Mouse (Mus musculus) lung, postnatal 0 days (tissue): Measurements from ENCODE around the gene Tyms. TPM values are rescaled to one million over a fixed set of nuclear protein-coding genes. Genes with fewer than 3 reads are reported as not detected.
A peak's percentile ranks its signal among the peaks of the same experiment; 100 is the strongest.

Source experiments
- ATAC-seq: fragments of 200-750 bp; cut with Nextera tagmentation; 2 replicates; pipeline ENCODE4 v1.8.0; 2017; ENCODE audit warnings: moderate library complexity
- DNase-seq: peaks from one replicate; pipeline ENCODE4 v3.0.0-alpha.2; 2016; ENCODE audit warnings: low spot score
- H3K27ac ChIP-seq: fragments of 300-500 bp; sonication (generic); 2 replicates; pipeline ENCODE4 v1.5.1; 2014; ENCODE audit warnings: antibody characterized with exemption, mild to moderate bottlenecking, low read length, mixed read lengths
- H3K27me3 ChIP-seq: fragments of 300-500 bp; sonication (generic); replicated peaks from 2 replicates; pipeline ENCODE4 v1.6.1; 2014; ENCODE audit warnings: low read length, mixed read lengths; ENCODE audit not compliant: insufficient read depth
- H3K36me3 ChIP-seq: fragments of 300-500 bp; sonication (generic); 2 replicates; pipeline ENCODE4 v1.6.1; 2014; ENCODE audit warnings: low read length, mixed read lengths; ENCODE audit not compliant: insufficient read depth
- H3K4me1 ChIP-seq: fragments of 300-500 bp; sonication (generic); 2 replicates; pipeline ENCODE4 v1.6.1; 2014; ENCODE audit warnings: antibody characterized with exemption, low read depth, low read length, mixed read lengths; ENCODE audit not compliant: insufficient read depth
- H3K4me2 ChIP-seq: fragments of 300-500 bp; sonication (generic); replicated peaks from 2 replicates; pipeline ENCODE4 v1.6.1; 2014; ENCODE audit warnings: low read depth, mild to moderate bottlenecking, low read length, moderate library complexity, mixed read lengths
- H3K4me3 ChIP-seq: fragments of 300-500 bp; sonication (generic); 2 replicates; pipeline ENCODE4 v1.5.1; 2014; ENCODE audit warnings: low read depth, low read length
- H3K9ac ChIP-seq: fragments of 300-500 bp; sonication (generic); replicated peaks from 2 replicates; pipeline ENCODE4 v1.6.1; 2014; ENCODE audit warnings: low read depth, mild to moderate bottlenecking
- H3K9me3 ChIP-seq: fragments of 300-500 bp; sonication (generic); 2 replicates; pipeline ENCODE4 v1.6.1; 2016; ENCODE audit warnings: low read length, mixed read lengths
- CTCF ChIP-seq: IDR thresholded peaks from 2 replicates; pipeline ENCODE4 v1.5.1; 2016; ENCODE audit warnings: antibody characterized with exemption, mild to moderate bottlenecking
- EP300 ChIP-seq: IDR thresholded peaks from 2 replicates; pipeline ENCODE4 v1.6.1; 2016; ENCODE audit warnings: antibody characterized with exemption, mild to moderate bottlenecking, control low read depth
- WGBS: fragments of 180-500 bp; shearing (Covaris S2); extraction: QIAGEN DNeasy Blood & Tissue Kit; methylation state at CpG from one replicate; pipeline ENCODE4 v1.1.7; 2014; 5-methylcytosine and 5-hydroxymethylcytosine counted together
- polyA plus RNA-seq: library from polyadenylated mRNA; unstranded; fragments of >200 nt; fragmentation: Nextera tagmentation; extraction: Ambion mirVana; gene quantifications from 2 replicates; pipeline ENCODE4 v1.2.1, GENCODE M21; 2015

The Tyms gene
- polyA plus RNA-seq, 1 experiment from 2014 or later = 37.3 TPM

DNA sequence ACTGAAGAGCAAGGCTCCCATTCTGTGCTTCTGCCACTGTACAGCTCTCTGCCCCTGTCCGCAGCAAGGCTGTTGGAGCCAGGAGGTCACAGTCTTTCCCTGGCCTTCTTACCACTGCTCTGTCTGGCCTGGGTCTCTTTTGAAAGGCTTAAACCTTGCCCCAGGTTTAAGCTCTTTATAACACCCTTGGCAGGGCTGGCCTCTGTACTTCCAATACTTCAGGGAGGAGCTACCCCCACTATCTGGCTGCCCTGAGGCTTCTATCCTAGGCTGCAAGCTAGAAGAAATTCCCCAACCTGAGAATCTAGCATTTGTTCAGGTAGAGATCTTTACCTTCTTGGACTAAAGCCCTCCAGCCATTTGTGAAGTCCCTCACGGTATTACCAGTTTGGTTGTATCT, 36.5 kb upstream of the Tyms start:
- ATAC-seq (no peak), DNase-seq (no peak)
- Histone ChIP-seq H3K4me2 (no peak overlapping the region), H3K9ac (no peak overlapping the region), H3K27ac (no peak overlapping the region), H3K4me1 (peaks cover 7% of the 10 kb centered on the region; the same call in 1 of the 2 replicates), H3K9me3 (no peaks in the 10 kb centered on the region), H3K36me3 (no peaks in the 10 kb centered on the region), H3K4me3 (no peak overlapping the region), H3K27me3 (peaks cover 44% of the 10 kb centered on the region)
- WGBS = 64% methylated on average over 2 of the region's 2 CpGs
- TF ChIP-seq CTCF (no peak), EP300 (no peak)

DNA sequence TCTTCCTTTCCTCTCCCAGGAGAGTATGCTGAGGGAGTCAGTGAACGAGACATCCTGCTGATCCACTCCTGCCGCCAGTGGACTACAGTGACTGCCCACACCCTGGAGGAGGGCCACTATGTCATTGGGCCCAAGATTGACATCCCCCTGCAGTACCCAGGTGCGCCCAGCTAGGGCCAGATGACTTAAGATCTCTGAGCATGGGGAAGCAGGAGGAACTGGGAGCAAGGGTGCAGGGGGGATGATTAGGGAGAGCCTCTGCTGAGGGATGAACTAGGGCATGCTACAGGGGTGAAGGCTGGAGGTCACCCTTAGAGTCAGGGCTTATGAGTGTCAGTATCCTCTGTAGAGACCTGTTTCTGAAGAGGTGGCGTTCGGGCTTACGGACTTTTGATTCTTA, 34.8 kb upstream of the Tyms start:
- TF ChIP-seq EP300 = no peak
- no peak for TF ChIP-seq CTCF
- H3K27me3 ChIP-seq = peaks cover 41% of the 10 kb centered on the region

DNA sequence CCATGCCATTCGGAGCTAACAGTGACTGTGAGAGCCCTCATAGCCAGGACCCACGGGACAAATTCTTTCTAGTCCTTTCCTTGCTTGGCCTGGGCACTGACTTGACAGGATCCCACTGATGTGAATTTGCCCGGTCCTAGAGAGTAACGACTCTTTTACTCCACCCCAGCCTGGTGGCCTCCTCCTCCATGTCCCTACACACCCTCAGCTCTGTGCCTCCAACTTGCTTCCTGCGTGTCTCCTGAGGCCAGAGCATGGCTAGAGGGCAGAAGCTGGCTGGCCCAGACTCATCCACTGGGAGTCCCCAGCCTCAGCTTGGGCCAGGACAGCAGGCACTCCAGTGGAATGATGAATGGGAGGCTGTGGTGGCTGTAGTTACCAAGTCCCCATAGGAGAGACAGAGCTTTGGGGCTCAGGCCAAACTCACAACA, 34.2 kb upstream of the Tyms start:
- no peak for TF ChIP-seq CTCF
- no peak for TF ChIP-seq EP300
- Histone ChIP-seq H3K4me3 (no peak overlapping the region), H3K27ac (no peak overlapping the region), H3K4me2 (no peak overlapping the region), H3K9ac (no peak overlapping the region), H3K4me1 (peaks cover 9% of the 10 kb centered on the region; the same call in 1 of the 2 replicates), H3K9me3 (no peaks in the 10 kb centered on the region), H3K27me3 (peaks cover 36% of the 10 kb centered on the region), H3K36me3 (no peaks in the 10 kb centered on the region)
- ATAC-seq (no peak), DNase-seq (no peak)
- WGBS = 18% methylated on average over 5 of the region's 5 CpGs

More for the DNA sequence above, 34.8 kb upstream of the Tyms start:
- Histone ChIP-seq H3K27ac (no peak overlapping the region), H3K9me3 (no peaks in the 10 kb centered on the region), H3K36me3 (no peaks in the 10 kb centered on the region), H3K4me3 (no peak overlapping the region), H3K4me2 (no peak overlapping the region), H3K9ac (no peak overlapping the region), H3K4me1 (peaks cover 9% of the 10 kb centered on the region; the same call in 1 of the 2 replicates)
- no peak for DNase-seq
- no peak for ATAC-seq
- WGBS = 81% methylated on average over 6 of the region's 6 CpGs

DNA sequence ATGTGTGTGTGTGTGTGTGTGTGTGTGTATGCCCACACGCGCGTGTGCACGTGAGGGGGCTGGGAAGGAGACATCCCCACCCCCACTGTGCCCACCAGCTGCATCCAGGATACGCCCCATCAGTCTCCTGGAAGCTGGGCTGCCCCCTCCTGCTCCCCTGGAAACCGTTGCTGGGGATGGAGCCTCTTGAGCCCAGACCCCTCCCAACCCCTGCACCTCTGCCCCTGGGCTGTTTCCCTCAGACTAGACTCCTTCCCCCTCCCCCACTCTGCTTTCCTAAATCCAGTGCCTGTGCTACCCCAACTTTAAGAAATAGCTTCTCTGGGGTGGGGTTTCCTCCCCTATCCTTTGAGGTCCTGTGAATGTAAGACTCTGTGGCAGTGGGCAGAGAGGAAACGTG, 33.8 kb upstream of the Tyms start:
- Histone ChIP-seq H3K4me1 (peaks cover 9% of the 10 kb centered on the region; the same call in 1 of the 2 replicates), H3K4me2 (no peak overlapping the region), H3K36me3 (no peaks in the 10 kb centered on the region), H3K27me3 (peaks cover 34% of the 10 kb centered on the region), H3K4me3 (no peak overlapping the region), H3K9ac (no peak overlapping the region), H3K9me3 (no peaks in the 10 kb centered on the region), H3K27ac (no peak overlapping the region)
- WGBS = 12% methylated on average over 7 of the region's 7 CpGs
- DNase-seq (no peak), ATAC-seq (no peak)
- TF ChIP-seq EP300 (no peak), CTCF (no peak)

DNA sequence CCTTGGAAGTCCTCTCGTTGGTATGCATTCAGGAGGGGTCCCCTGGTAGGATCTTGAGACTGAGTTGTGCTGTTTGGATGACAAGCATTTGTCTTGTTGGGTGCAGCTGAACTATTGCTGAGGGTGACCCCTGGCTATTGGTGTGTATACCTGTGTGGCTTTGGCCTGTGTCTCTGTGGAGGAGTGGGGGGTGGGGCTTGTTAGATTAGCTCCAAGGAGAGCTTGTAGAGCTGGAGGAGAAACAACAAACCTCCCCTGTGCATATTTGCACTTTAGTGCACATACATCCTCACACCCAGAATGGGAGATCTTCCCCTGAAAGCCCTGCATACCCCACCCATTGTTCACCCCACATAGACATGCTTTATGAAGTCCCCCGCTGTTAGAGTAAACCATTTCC, 33.3 kb upstream of the Tyms start:
- no peak overlapping the region for H3K27ac ChIP-seq
- no peaks in the 10 kb centered on the region for H3K36me3 ChIP-seq
- no peak for TF ChIP-seq CTCF
- TF ChIP-seq EP300 = no peak
- H3K27me3 ChIP-seq = peaks cover 34% of the 10 kb centered on the region
- H3K9ac ChIP-seq = no peak overlapping the region
- no peak overlapping the region for H3K4me2 ChIP-seq
- ATAC-seq = no peak
- no peaks in the 10 kb centered on the region for H3K9me3 ChIP-seq
- no peak for DNase-seq
- no peak overlapping the region for H3K4me3 ChIP-seq
- WGBS = 29% methylated on average over 2 of the region's 2 CpGs
- H3K4me1 ChIP-seq = peaks cover 9% of the 10 kb centered on the region; the same call in 1 of the 2 replicates

DNA sequence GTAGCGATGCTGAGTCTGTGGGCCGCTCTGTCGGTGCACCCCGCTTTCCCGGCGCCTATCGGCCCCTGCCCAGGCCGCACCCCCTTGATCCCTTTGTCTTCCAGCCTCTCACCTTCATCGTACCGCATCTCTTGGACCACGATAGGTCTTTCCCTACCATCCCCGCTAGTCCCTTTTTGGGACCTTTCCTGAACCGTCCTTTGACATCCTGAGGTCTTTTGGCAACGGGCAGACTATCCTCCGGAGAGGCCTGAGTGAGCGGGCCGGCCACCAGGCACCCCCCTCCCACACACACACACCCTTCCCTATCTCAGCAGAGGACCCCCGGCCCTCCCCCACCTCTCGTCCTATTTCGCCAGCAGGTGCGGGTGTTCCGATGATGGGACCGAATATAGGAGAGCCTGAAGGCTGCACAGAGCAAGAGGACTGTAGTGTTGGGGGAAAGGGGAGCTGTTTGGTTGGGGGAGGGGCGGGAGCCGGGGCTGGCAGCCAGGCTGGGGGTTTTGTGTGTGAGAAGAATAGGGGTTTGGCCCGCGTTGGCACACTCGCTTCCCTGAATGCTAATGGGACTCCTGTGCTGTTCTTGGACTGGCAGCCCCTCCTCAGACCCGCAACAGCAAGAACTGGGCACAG, 32.4 kb upstream of the Tyms start, which contains the start of gene 3110082J24Rik:
3110082J24Rik (minus strand) TSS at position 419 of the 633 bp plus-strand sequence.
- Histone ChIP-seq H3K36me3 (no peaks in the 10 kb centered on the region), H3K9me3 (no peaks in the 10 kb centered on the region), H3K9ac (no peak within 1 kb of the TSS), H3K4me3 (peak within 1 kb of the TSS; percentile 35), H3K27ac (no peak within 1 kb of the TSS), H3K4me2 (peak within 1 kb of the TSS; percentile 64), H3K27me3 (peaks cover 34% of the 10 kb centered on the region), H3K4me1 (peaks cover 6% of the 10 kb centered on the region; the same call in 1 of the 2 replicates)
- 2% methylated on average over 29 of the region's 29 CpGs for WGBS
- no peak for DNase-seq
- ATAC-seq = no peak
- TF ChIP-seq EP300 (no peak), CTCF (no peak)
